Mouse (Mus musculus): Measurements from ENCODE around the gene Jag2.

Gene Jag2

GRCm38 (mm10) chr12:112929562-112930352 lies at the start of gene Jag2:
Gene Jag2, minus strand, starts transcription at chr12:112929776.
- in situ Hi-C loops (cut with MboI): no loop called here

- in situ Hi-C loops (cut with MboI): no loop called here
These were observed 47.6 kb upstream of the Jag2 start for GRCm38 (mm10) chr12:112977156-112977555.

GRCm38 (mm10) chr12:112976371-112977073 lies 46.9 kb upstream of the Jag2 start, which contains the start of gene Btbd6:
Gene Btbd6, plus strand, starts transcription at chr12:112976482.
- in situ Hi-C loops (cut with MboI): no loop called here

- in situ Hi-C loops (cut with MboI): no loop called here
These were observed 45.2 kb upstream of the Jag2 start for GRCm38 (mm10) chr12:112974736-112975135.

GRCm38 (mm10) chr12:112969616-112970015 lies 40.0 kb upstream of the Jag2 start:
- in situ Hi-C loops (cut with MboI): no loop called here

- in situ Hi-C loops (cut with MboI): no loop called here
These were observed 39.4 kb upstream of the Jag2 start for GRCm38 (mm10) chr12:112968943-112969342.

- in situ Hi-C loops (cut with MboI): no loop called here
These were observed 36.2 kb upstream of the Jag2 start for GRCm38 (mm10) chr12:112965783-112966182.

- in situ Hi-C loops (cut with MboI): no loop called here
These were observed 32.3 kb upstream of the Jag2 start for GRCm38 (mm10) chr12:112961872-112962271.

- in situ Hi-C loops (cut with MboI): no loop called here
These were observed 31.9 kb upstream of the Jag2 start for GRCm38 (mm10) chr12:112961428-112961827.

- in situ Hi-C loops (cut with MboI): no loop called here
These were observed 29.8 kb upstream of the Jag2 start for GRCm38 (mm10) chr12:112959421-112959820.

- in situ Hi-C loops (cut with MboI): no loop called here
These were observed 28.7 kb upstream of the Jag2 start for GRCm38 (mm10) chr12:112958303-112958702.

- in situ Hi-C loops (cut with MboI): no loop called here
These were observed 26.2 kb upstream of the Jag2 start for GRCm38 (mm10) chr12:112955800-112956199.

- in situ Hi-C loops (cut with MboI): no loop called here
These were observed 23.5 kb upstream of the Jag2 start for GRCm38 (mm10) chr12:112952926-112953565.

GRCm38 (mm10) chr12:112952433-112952832 lies 22.9 kb upstream of the Jag2 start:
- in situ Hi-C loops (cut with MboI): no loop called here

- in situ Hi-C loops (cut with MboI): no loop called here
These were observed 21.7 kb upstream of the Jag2 start for GRCm38 (mm10) chr12:112951150-112951842.

GRCm38 (mm10) chr12:112950761-112951129 lies 21.2 kb upstream of the Jag2 start:
- in situ Hi-C loops (cut with MboI): no loop called here

GRCm38 (mm10) chr12:112950040-112950760 lies 20.6 kb upstream of the Jag2 start:
- in situ Hi-C loops (cut with MboI): no loop called here

- in situ Hi-C loops (cut with MboI): no loop called here
These were observed 17.7 kb upstream of the Jag2 start for GRCm38 (mm10) chr12:112947307-112947706.

- in situ Hi-C loops (cut with MboI): no loop called here
These were observed 14.1 kb upstream of the Jag2 start for GRCm38 (mm10) chr12:112943669-112944068.

- in situ Hi-C loops (cut with MboI): no loop called here
These were observed 12.5 kb upstream of the Jag2 start, which contains the start of gene Nudt14 for GRCm38 (mm10) chr12:112941776-112942713. Gene Nudt14, minus strand, starts transcription at chr12:112942124.
